Mouse (Mus musculus): ENCODE measurements around the gene Ogfod3. TPM values are rescaled to one million over a fixed set of nuclear protein-coding genes. Genes with fewer than 3 reads are reported as not detected.

Gene Ogfod3
- polyA plus RNA-seq, 1 experiment from 2014 or later, result 20.0 TPM

DNA sequence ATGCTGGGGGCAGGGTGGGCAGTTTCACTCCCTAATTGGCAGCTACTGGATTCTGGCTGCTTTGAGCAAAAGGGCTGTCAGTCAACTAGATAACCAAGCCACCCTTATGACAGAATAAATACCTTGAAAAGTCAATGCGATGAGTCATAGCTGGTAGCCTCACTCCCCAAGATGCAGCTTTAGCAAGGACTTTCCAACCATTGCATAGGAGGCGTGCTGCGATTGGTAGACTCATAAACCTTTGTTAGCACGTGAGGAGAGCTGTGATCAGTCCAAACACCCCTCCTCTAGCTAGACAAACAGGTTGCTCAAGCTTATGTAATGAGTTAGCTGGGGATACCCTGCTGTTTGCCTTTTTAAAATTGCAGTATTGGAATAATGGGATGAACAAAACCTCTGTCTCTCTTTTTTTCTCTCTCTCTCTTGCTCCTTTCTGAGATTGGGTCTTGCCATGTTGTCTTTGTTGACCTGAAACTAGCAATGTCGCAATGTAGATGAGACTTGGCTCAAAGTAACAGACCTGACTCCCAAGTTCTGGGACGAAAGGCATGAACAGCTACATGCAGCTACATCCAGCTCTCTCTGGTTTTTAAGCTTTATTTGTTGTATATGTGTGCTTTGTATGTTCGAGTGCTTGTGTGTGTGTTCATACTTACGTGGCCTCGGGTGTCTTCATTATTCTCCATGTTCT lies 61.0 kb downstream of the Ogfod3 start:
- Histone ChIP-seq H3K36me3 (no peaks in the 10 kb centered on the region), H3K27me3 (no peaks in the 10 kb centered on the region), H3K4me3 (no peak overlapping the region), H3K4me1 (no peaks in the 10 kb centered on the region), H3K9ac (no peak overlapping the region), H3K27ac (no peak overlapping the region), H3K4me2 (replicated peaks) (no peak overlapping the region), H3K9me3 (no peaks in the 10 kb centered on the region)
- 78% methylated on average over 9 of the region's 9 CpGs for WGBS
- ATAC-seq (ENCODE audit: low FRiP score, low read depth), result no peak

DNA sequence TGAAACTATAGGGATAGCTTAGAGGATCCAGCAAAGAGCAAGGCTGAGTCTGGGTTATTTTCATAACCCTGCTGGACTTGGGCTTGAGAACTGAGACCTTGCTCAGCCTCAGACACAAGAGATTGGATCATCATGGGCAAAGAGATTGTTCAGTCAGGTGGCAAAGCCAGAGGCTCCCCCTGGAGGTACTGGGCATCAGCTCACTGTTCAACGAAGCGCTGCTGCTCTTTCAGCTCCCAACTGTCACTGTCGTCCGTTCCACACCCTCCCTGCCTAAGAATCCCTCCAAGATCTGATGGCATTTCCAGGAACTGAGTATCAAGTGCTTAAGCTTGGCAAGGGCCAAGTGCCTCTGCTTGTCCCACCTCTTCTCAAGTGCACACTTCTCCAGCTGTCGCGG lies 65.8 kb downstream of the Ogfod3 start:
- 48% methylated on average over 6 of the region's 6 CpGs for WGBS

DNA sequence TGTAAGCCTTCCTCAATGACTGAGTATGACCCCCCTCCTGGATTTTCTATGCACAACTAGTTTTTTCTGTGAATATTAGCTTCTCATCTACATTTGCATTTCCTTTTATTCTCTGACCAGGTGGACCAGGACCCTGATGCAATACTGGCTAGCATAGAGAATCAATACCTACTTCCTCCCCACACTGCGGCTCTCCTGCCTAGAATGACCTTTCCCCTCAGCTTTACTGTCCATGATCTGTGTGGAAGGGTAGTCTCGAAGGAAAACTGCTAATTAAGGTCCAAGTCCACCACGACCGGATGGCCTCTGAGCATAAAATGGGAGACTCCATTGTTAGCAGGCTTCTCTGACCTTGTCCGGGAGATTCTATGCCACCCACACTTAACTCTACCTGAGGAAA lies 66.8 kb downstream of the Ogfod3 start:
- Histone ChIP-seq H3K9ac (no peak overlapping the region), H3K9me3 (no peaks in the 10 kb centered on the region), H3K4me1 (no peaks in the 10 kb centered on the region), H3K36me3 (no peaks in the 10 kb centered on the region), H3K27ac (no peak overlapping the region), H3K4me2 (replicated peaks) (no peak overlapping the region), H3K27me3 (no peaks in the 10 kb centered on the region), H3K4me3 (no peak overlapping the region)
- WGBS, result 91% methylated on average over 5 of the region's 5 CpGs
- ATAC-seq (ENCODE audit: low FRiP score, low read depth), result no peak

More for the DNA sequence above, 65.8 kb downstream of the Ogfod3 start:
- Histone ChIP-seq H3K9me3 (no peaks in the 10 kb centered on the region), H3K36me3 (no peaks in the 10 kb centered on the region), H3K4me3 (no peak overlapping the region), H3K4me2 (replicated peaks) (no peak overlapping the region), H3K9ac (no peak overlapping the region; the same call in 1 of the 2 replicates), H3K4me1 (no peaks in the 10 kb centered on the region), H3K27ac (no peak overlapping the region), H3K27me3 (no peaks in the 10 kb centered on the region)
- no peak for ATAC-seq (ENCODE audit: low FRiP score, low read depth)

DNA sequence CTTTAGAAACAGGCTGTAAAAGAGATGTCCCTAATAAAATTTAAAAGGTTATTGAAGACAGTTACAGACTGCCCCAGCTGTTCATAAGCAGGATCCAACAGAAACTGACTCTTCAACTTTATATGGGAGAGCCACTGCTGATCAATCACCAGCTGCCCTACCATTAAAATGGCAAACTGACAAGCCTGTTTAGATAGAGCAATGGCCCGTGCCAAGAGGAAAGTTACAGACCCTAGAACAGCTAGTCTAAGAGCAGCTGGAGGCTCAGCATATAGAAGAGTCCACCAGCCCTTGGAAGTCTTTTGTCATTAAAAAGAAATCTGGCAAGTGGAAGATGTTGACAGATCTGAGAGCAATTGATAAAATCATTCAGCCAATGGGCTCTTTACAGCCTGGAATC lies 69.9 kb downstream of the Ogfod3 start:
- H3K9ac ChIP-seq, result no peak overlapping the region
- no peaks in the 10 kb centered on the region for H3K36me3 ChIP-seq
- H3K4me1 ChIP-seq, result no peaks in the 10 kb centered on the region
- no peak overlapping the region for H3K4me3 ChIP-seq
- no peak for ATAC-seq (ENCODE audit: low FRiP score, low read depth)
- no peak overlapping the region for H3K27ac ChIP-seq
- 45% methylated on average over 1 of the region's 1 CpGs for WGBS
- H3K9me3 ChIP-seq, result no peaks in the 10 kb centered on the region
- no peak overlapping the region for H3K4me2 ChIP-seq (replicated peaks)
- no peaks in the 10 kb centered on the region for H3K27me3 ChIP-seq

DNA sequence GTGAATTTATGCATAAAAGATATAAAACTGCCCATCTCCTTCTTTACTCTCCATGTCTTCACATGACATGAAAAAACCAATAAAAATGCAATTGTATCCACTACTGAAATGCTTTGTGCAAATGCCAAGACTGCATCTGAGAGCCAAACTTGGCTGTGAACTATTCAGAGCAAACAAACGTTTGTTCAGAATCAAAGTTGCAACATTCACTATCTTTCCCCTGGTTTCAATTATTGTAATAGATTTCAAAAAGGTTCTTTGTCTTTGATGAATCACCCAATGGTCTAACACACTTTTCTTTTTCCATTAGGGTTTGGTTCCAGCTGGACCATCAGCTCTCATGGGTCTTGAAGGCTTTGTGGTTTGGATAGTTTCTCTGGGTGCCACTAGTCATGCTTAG lies 74.9 kb downstream of the Ogfod3 start:
- Histone ChIP-seq H3K27ac (no peak overlapping the region), H3K9ac (no peak overlapping the region), H3K36me3 (no peaks in the 10 kb centered on the region), H3K4me2 (replicated peaks) (no peak overlapping the region), H3K4me3 (no peak overlapping the region), H3K4me1 (no peaks in the 10 kb centered on the region), H3K9me3 (no peaks in the 10 kb centered on the region), H3K27me3 (no peaks in the 10 kb centered on the region)
- ATAC-seq (ENCODE audit: low FRiP score, low read depth), result no peak
- WGBS, result 52% methylated on average over 1 of the region's 1 CpGs

Other genes with a start within 250 kb of the Ogfod3 start
- gene Csnk1d, start 213.4 kb downstream of the Ogfod3 start, polyA plus RNA-seq (2015; fragmentation: Nextera tagmentation; extraction: Ambion mirVana), result 133 and 136 TPM in 2 replicates
- 0.46 TPM in 1 of 2 replicates, not detected in the other for gene Cd7, start 165.3 kb downstream of the Ogfod3 start, polyA plus RNA-seq (2015; fragmentation: Nextera tagmentation; extraction: Ambion mirVana)
- gene Sectm1b, start 141.1 kb downstream of the Ogfod3 start, polyA plus RNA-seq (2015; fragmentation: Nextera tagmentation; extraction: Ambion mirVana), result not detected in 2 replicates
- 0.13 and 0.37 TPM in 2 replicates for gene Sectm1a, start 123.5 kb downstream of the Ogfod3 start, polyA plus RNA-seq (2015; fragmentation: Nextera tagmentation; extraction: Ambion mirVana)
- gene Tex19.2, start 86.0 kb downstream of the Ogfod3 start, polyA plus RNA-seq (2015; fragmentation: Nextera tagmentation; extraction: Ambion mirVana), result not detected in 2 replicates
- not detected in 2 replicates for gene Tex19.1, start 58.6 kb downstream of the Ogfod3 start, polyA plus RNA-seq (2015; fragmentation: Nextera tagmentation; extraction: Ambion mirVana)
- gene Uts2r, start 44.4 kb downstream of the Ogfod3 start, polyA plus RNA-seq (2015; fragmentation: Nextera tagmentation; extraction: Ambion mirVana), result 1.2 and 1.3 TPM in 2 replicates
- gene Hexdc, start 278 bp downstream of the Ogfod3 start, polyA plus RNA-seq (2015; fragmentation: Nextera tagmentation; extraction: Ambion mirVana), result 10.4 and 10.6 TPM in 2 replicates
- 40.2 and 41.5 TPM in 2 replicates for gene Cybc1, start 24.6 kb upstream of the Ogfod3 start, polyA plus RNA-seq (2015; fragmentation: Nextera tagmentation; extraction: Ambion mirVana)
- 69.3 and 73.5 TPM in 2 replicates for gene Narf, start 32.5 kb upstream of the Ogfod3 start, polyA plus RNA-seq (2015; fragmentation: Nextera tagmentation; extraction: Ambion mirVana)
- gene Foxk2, start 55.3 kb upstream of the Ogfod3 start, polyA plus RNA-seq (2015; fragmentation: Nextera tagmentation; extraction: Ambion mirVana), result 8.9 and 9.2 TPM in 2 replicates
- gene Wdr45b, start 149.7 kb upstream of the Ogfod3 start, polyA plus RNA-seq (2015; fragmentation: Nextera tagmentation; extraction: Ambion mirVana), result 108 and 111 TPM in 2 replicates
- gene Rab40b, start 183.5 kb upstream of the Ogfod3 start, polyA plus RNA-seq (2015; fragmentation: Nextera tagmentation; extraction: Ambion mirVana), result 12.1 and 13.1 TPM in 2 replicates
- gene Fn3krp, start 216.7 kb upstream of the Ogfod3 start, polyA plus RNA-seq (2015; fragmentation: Nextera tagmentation; extraction: Ambion mirVana), result 11.0 and 11.8 TPM in 2 replicates
- gene Fn3k, start 230.2 kb upstream of the Ogfod3 start, polyA plus RNA-seq (2015; fragmentation: Nextera tagmentation; extraction: Ambion mirVana), result 0.47 and 0.91 TPM in 2 replicates
- gene Tbcd, start 247.2 kb upstream of the Ogfod3 start, polyA plus RNA-seq (2015; fragmentation: Nextera tagmentation; extraction: Ambion mirVana), result 42.3 TPM in 2 replicates

All from limb, embryonic 13.5 days (tissue).